20 mouse cellular contexts compared by ENCODE assay signal in the genomic region with DNA sequence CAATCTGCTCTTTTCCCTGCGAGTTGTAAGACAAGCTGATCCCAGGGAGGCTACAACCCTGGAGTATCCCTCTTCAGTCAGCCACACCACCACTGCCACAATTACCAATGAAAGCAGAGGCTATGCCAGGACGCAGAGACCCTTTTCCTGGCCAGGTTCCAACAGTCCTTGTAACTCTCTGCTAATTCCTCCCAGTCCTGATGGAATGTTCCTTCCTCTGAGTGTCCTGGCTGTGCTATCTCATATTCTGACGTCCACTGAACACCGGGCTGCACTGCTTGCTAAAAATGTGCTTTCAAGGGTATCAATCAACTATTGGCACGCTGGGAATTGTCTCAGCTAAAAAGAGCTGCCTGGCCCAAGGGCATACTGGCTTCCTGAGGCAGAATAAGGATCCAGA. TPM values are rescaled to one million over a fixed set of nuclear protein-coding genes. Genes with fewer than 3 reads are reported as not detected.
DNase-seq lines count a peak whose midpoint lies in the region; ATAC-seq lines count a peak whose summit lies in the region.
"Had no signal": no experiment of that assay in that cellular context is flagged by ENCODE, and none has a peak within 500 bp of the region (broad histone marks: within the 10 kb centered on the region; RNA-seq: fewer than 3 reads in every experiment).

No protein-coding gene starts in this region.

- peak; percentile 42 for DNase-seq in forebrain, embryonic 14.5 days (ENCODE audit: low spot score)
- no peak for DNase-seq in forebrain, embryonic 11.5 days (ENCODE audit: low spot score)
- peak; percentile 32 to 49 for DNase-seq in heart, postnatal 36 days
- no peak for DNase-seq in right cerebral cortex, postnatal 36 days (ENCODE audit: low spot score in 2 of 2)
- no peak for DNase-seq in B cell, adult 2 months
- DNase-seq: adrenal gland, postnatal 25 days; cerebellum, adult 8-10 months; gastrocnemius, postnatal 14 days; lung, postnatal 4 days; right cerebral cortex, adult 18-20 months; spleen, adult 18-20 months; thymus, adult 2 months had no signal

- H3K27ac ChIP-seq in forebrain, embryonic 14.5 days (ENCODE audit: low read depth, low read length): no peak overlapping the region
- no peak overlapping the region for H3K27ac ChIP-seq in forebrain, embryonic 11.5 days (ENCODE audit: low read depth, low read length)
- no peak overlapping the region for H3K27ac ChIP-seq in neural tube, embryonic 14.5 days (ENCODE audit: low read depth, low read length)
- H3K27ac ChIP-seq in neural tube, embryonic 15.5 days (replicated peaks): no peak overlapping the region
- peak overlapping the region; percentile 90 for H3K27ac ChIP-seq in heart, embryonic 13.5 days (replicated peaks)
- H3K27ac ChIP-seq: embryonic facial prominence, embryonic 12.5 days; limb, embryonic 13.5 days; liver, embryonic 15.5 days had no signal

- no peak overlapping the region for H3K4me3 ChIP-seq in forebrain, embryonic 14.5 days (ENCODE audit: low read depth, low read length)
- H3K4me3 ChIP-seq in forebrain, embryonic 11.5 days (ENCODE audit: low read depth, low read length): no peak overlapping the region
- H3K4me3 ChIP-seq in neural tube, embryonic 14.5 days (ENCODE audit: low read depth, low read length): no peak overlapping the region
- H3K4me3 ChIP-seq in neural tube, embryonic 15.5 days (replicated peaks): no peak overlapping the region
- H3K4me3 ChIP-seq in heart, embryonic 13.5 days: no peak overlapping the region
- H3K4me3 ChIP-seq: embryonic facial prominence, embryonic 12.5 days; limb, embryonic 13.5 days; liver, embryonic 15.5 days; myocyte had no signal

- H3K36me3 ChIP-seq in forebrain, embryonic 14.5 days (ENCODE audit: control insufficient read depth, insufficient read depth, low read length): no peaks in the 10 kb centered on the region
- H3K36me3 ChIP-seq in forebrain, embryonic 11.5 days (ENCODE audit: control insufficient read depth, insufficient read depth, low read length): no peaks in the 10 kb centered on the region
- H3K36me3 ChIP-seq in neural tube, embryonic 14.5 days (ENCODE audit: control insufficient read depth, insufficient read depth, low read length): no peaks in the 10 kb centered on the region
- H3K36me3 ChIP-seq in neural tube, embryonic 15.5 days: no peaks in the 10 kb centered on the region
- no peaks in the 10 kb centered on the region for H3K36me3 ChIP-seq in heart, embryonic 13.5 days
- H3K36me3 ChIP-seq: embryonic facial prominence, embryonic 12.5 days; limb, embryonic 13.5 days; liver, embryonic 15.5 days had no signal

- WGBS in forebrain, embryonic 14.5 days: 56% methylated on average over 5 of the region's 5 CpGs
- WGBS in forebrain, embryonic 11.5 days: 79% methylated on average over 5 of the region's 5 CpGs
- 50% methylated on average over 5 of the region's 5 CpGs for WGBS in neural tube, embryonic 14.5 days
- 45% methylated on average over 5 of the region's 5 CpGs for WGBS in neural tube, embryonic 15.5 days
- 9% methylated on average over 5 of the region's 5 CpGs for WGBS in heart, embryonic 13.5 days

- H3K9ac ChIP-seq in forebrain, embryonic 14.5 days (ENCODE audit: low read length): no peak overlapping the region
- H3K9ac ChIP-seq in forebrain, embryonic 11.5 days (ENCODE audit: low read length): no peak overlapping the region
- H3K9ac ChIP-seq in neural tube, embryonic 14.5 days (replicated peaks; ENCODE audit: low read depth, low read length): no peak overlapping the region
- H3K9ac ChIP-seq in neural tube, embryonic 15.5 days (replicated peaks): no peak overlapping the region
- H3K9ac ChIP-seq in heart, embryonic 13.5 days: no peak overlapping the region
- H3K9ac ChIP-seq: embryonic facial prominence, embryonic 12.5 days; limb, embryonic 13.5 days; liver, embryonic 15.5 days had no signal

- H3K4me1 ChIP-seq in forebrain, embryonic 14.5 days (ENCODE audit: control insufficient read depth, insufficient read depth, low read length): no peaks in the 10 kb centered on the region
- no peaks in the 10 kb centered on the region for H3K4me1 ChIP-seq in forebrain, embryonic 11.5 days (replicated peaks; ENCODE audit: control insufficient read depth, insufficient read depth, low read length)
- H3K4me1 ChIP-seq in neural tube, embryonic 14.5 days (ENCODE audit: control insufficient read depth, insufficient read depth, low read length): no peaks in the 10 kb centered on the region
- H3K4me1 ChIP-seq in neural tube, embryonic 15.5 days: 0 out of 2 replicates have a peak, but pooled peaks cover 10% of the 10 kb centered on the region
- H3K4me1 ChIP-seq in heart, embryonic 13.5 days: peaks cover 53% of the 10 kb centered on the region
- H3K4me1 ChIP-seq: liver, embryonic 15.5 days had no signal

- no peak for ATAC-seq in forebrain, embryonic 14.5 days
- no peak for ATAC-seq in forebrain, embryonic 11.5 days (replicated peaks; ENCODE audit: low FRiP score)
- ATAC-seq in neural tube, embryonic 14.5 days (ENCODE audit: low read depth): peak; percentile 36; the same call in 1 of the 2 replicates
- no peak for ATAC-seq in neural tube, embryonic 15.5 days (ENCODE audit: low FRiP score)
- 0 out of 2 replicates have a peak, but pooled peaks have one; percentile 31 for ATAC-seq in heart, embryonic 13.5 days (ENCODE audit: extremely low read depth, insufficient number of reproducible peaks, low FRiP score, low TSS enrichment)

- H3K9me3 ChIP-seq in forebrain, embryonic 14.5 days (replicated peaks; ENCODE audit: control insufficient read depth, low read length): no peaks in the 10 kb centered on the region
- no peaks in the 10 kb centered on the region for H3K9me3 ChIP-seq in forebrain, embryonic 11.5 days (ENCODE audit: control insufficient read depth, low read length)
- H3K9me3 ChIP-seq in neural tube, embryonic 14.5 days (ENCODE audit: control insufficient read depth, low read length): no peaks in the 10 kb centered on the region
- no peaks in the 10 kb centered on the region for H3K9me3 ChIP-seq in neural tube, embryonic 15.5 days (replicated peaks)
- no peaks in the 10 kb centered on the region for H3K9me3 ChIP-seq in heart, embryonic 13.5 days
- H3K9me3 ChIP-seq: embryonic facial prominence, embryonic 12.5 days; limb, embryonic 13.5 days; liver, embryonic 15.5 days had no signal

- intact Hi-C loops in heart, postnatal 36 days (cut with DNase I): no loop called here

- H3K4me2 ChIP-seq in forebrain, embryonic 14.5 days (ENCODE audit: low read length): no peak overlapping the region
- H3K4me2 ChIP-seq in forebrain, embryonic 11.5 days (ENCODE audit: low read depth, low read length, severe bottlenecking): no peak overlapping the region
- no peak overlapping the region for H3K4me2 ChIP-seq in neural tube, embryonic 14.5 days (ENCODE audit: low read depth, low read length)
- no peak overlapping the region for H3K4me2 ChIP-seq in neural tube, embryonic 15.5 days
- H3K4me2 ChIP-seq in heart, embryonic 13.5 days: no peak overlapping the region
- H3K4me2 ChIP-seq: embryonic facial prominence, embryonic 12.5 days; limb, embryonic 13.5 days; liver, embryonic 15.5 days; midbrain, embryonic 11.5 days had no signal

- H3K27me3 ChIP-seq in forebrain, embryonic 14.5 days (replicated peaks; ENCODE audit: control insufficient read depth, insufficient read depth, low read length): no peaks in the 10 kb centered on the region
- H3K27me3 ChIP-seq in forebrain, embryonic 11.5 days (ENCODE audit: control insufficient read depth, insufficient read depth, low read length): no peaks in the 10 kb centered on the region
- no peaks in the 10 kb centered on the region for H3K27me3 ChIP-seq in neural tube, embryonic 14.5 days (ENCODE audit: control insufficient read depth, insufficient read depth, low read length)
- no peaks in the 10 kb centered on the region for H3K27me3 ChIP-seq in neural tube, embryonic 15.5 days (replicated peaks)
- 0 out of 2 replicates have a peak, but pooled peaks cover 2% of the 10 kb centered on the region for H3K27me3 ChIP-seq in heart, embryonic 13.5 days (replicated peaks)
- H3K27me3 ChIP-seq: embryonic facial prominence, embryonic 12.5 days; limb, embryonic 13.5 days; liver, embryonic 15.5 days had no signal

RNA-seq across cellular contexts. Expression of gene Pdzd2, which starts 18.7 kb away (rescaled TPM):
- polyA plus RNA-seq in forebrain, embryonic 14.5 days (2014; fragmentation: Nextera tagmentation; extraction: Ambion mirVana): 3.3 and 5.0 TPM in 2 replicates
- polyA plus RNA-seq in forebrain, embryonic 11.5 days (2014; fragmentation: Nextera tagmentation; extraction: Ambion mirVana): 4.7 and 6.0 TPM in 2 replicates
- polyA plus RNA-seq in neural tube, embryonic 14.5 days (2014; fragmentation: Nextera tagmentation; extraction: Ambion mirVana): 12.0 and 16.6 TPM in 2 replicates
- 16.7 and 18.2 TPM in 2 replicates for polyA plus RNA-seq in neural tube, embryonic 15.5 days (2015; fragmentation: Nextera tagmentation; extraction: Ambion mirVana)
- 11.9 and 14.5 TPM in 2 replicates for polyA plus RNA-seq in heart, embryonic 13.5 days (2015; fragmentation: Nextera tagmentation; extraction: Ambion mirVana)
- total RNA-seq in heart, postnatal 36 days (2021): 100 to 1,000 TPM in 1 of 2 experiments, 10 to 100 TPM in 1; 86.3 to 104 TPM

Comparison
In these comparisons a context has a peak if more than half of its experiments do, and no peak if none do; other contexts are left out.
1. ATAC-seq: peak in neural tube, embryonic 14.5 days (single experiment) and heart, embryonic 13.5 days (single experiment); none in forebrain, embryonic 14.5 days (single experiment), forebrain, embryonic 11.5 days (single experiment) and neural tube, embryonic 15.5 days (single experiment).
2. DNase-seq: peak in forebrain, embryonic 14.5 days (single experiment) and heart, postnatal 36 days (2 of 2); none in forebrain, embryonic 11.5 days (single experiment), right cerebral cortex, postnatal 36 days (0 of 2) and B cell, adult 2 months (0 of 2).